Mouse (Mus musculus): ENCODE measurements at regions not wholly inside any gene's neighbourhood (a gene's known extent, or its start where the extent isn't known, plus 50 kb on each side); places are given as distances from the start of the nearest gene placed in this dataset.

DNA sequence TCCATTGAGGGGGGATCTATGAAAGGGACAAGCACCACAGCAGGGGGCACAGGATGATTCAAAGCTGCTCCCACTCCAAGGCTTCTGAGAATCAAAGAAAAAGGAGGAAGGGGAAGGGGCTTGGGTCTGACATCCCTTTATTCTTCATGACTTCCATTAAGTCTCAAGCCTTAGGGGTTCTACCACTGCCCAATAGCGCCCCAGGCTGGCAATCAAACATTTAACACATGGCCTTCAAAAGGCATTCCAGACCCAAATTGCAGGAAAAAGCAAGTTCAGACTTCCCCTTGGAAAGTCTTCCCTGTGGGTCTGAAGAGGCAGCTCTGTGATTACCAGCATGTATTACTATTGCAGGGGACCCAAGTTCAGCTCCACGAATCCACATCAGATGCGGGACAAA lies 377.2 kb downstream of the Lpin1 start:
- Histone ChIP-seq H3K4me2 (ENCODE audit: low read length) (no peak overlapping the region), H3K27ac (replicated peaks in 1 of 2; ENCODE audit: control insufficient read depth in 1 of 2, insufficient read depth in 1 of 2, low read depth in 2 of 2, low read length in 2 of 2) (no peak overlapping the region), H3K9ac (ENCODE audit: low read length) (no peak overlapping the region), H3K4me1 (ENCODE audit: control insufficient read depth in 2 of 2, insufficient read depth in 2 of 2, low read length in 2 of 2) (peaks cover 0 to 6% of the 10 kb centered on the region in 2 experiments; a peak in 1 of 4 replicates), H3K9me3 (ENCODE audit: control insufficient read depth, low read length) (no peaks in the 10 kb centered on the region), H3K36me3 (ENCODE audit: control insufficient read depth, insufficient read depth, low read length) (no peaks in the 10 kb centered on the region), H3K27me3 (ENCODE audit: control insufficient read depth, insufficient read depth, low read length) (no peaks in the 10 kb centered on the region), H3K4me3 (ENCODE audit: control insufficient read depth in 1 of 2, insufficient read depth in 1 of 2, low read depth in 1 of 2, low read length in 2 of 2) (no peak overlapping the region)
- no peak for ATAC-seq (ENCODE audit: insufficient number of reproducible peaks, insufficient read depth, low FRiP score, low read depth)
- 92% methylated on average over 3 of the region's 3 CpGs for WGBS

DNA sequence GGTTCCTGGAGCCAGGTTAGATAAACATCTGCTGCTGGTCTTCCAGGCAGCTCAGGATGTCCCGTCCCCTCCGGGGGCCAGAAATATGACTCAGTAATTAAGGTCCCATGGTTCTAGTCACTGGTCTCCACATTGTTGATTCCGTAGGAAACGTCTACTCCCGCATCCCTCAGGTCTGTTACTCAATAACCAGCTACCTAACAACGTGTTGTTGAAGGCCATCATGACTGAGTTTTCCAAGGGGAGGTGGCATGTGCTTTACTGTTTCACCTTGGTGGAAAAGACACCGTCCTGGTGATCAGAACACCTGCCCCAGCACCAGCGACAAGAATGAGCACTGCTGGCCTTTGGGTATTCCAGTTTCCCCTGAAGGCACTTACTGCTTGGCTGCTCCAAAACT lies 377.9 kb downstream of the Lpin1 start:
- Histone ChIP-seq H3K4me2 (ENCODE audit: low read length) (no peak overlapping the region), H3K9ac (ENCODE audit: low read length) (no peak overlapping the region), H3K27me3 (ENCODE audit: control insufficient read depth, insufficient read depth, low read length) (no peaks in the 10 kb centered on the region), H3K36me3 (ENCODE audit: control insufficient read depth, insufficient read depth, low read length) (no peaks in the 10 kb centered on the region), H3K27ac (replicated peaks in 1 of 2; ENCODE audit: control insufficient read depth in 1 of 2, insufficient read depth in 1 of 2, low read depth in 2 of 2, low read length in 2 of 2) (no peak overlapping the region), H3K4me1 (ENCODE audit: control insufficient read depth in 2 of 2, insufficient read depth in 2 of 2, low read length in 2 of 2) (peaks cover 0 to 6% of the 10 kb centered on the region in 2 experiments; a peak in 2 of 4 replicates), H3K4me3 (ENCODE audit: control insufficient read depth in 1 of 2, insufficient read depth in 1 of 2, low read depth in 1 of 2, low read length in 2 of 2) (no peak overlapping the region), H3K9me3 (ENCODE audit: control insufficient read depth, low read length) (no peaks in the 10 kb centered on the region)
- no peak for ATAC-seq (ENCODE audit: insufficient number of reproducible peaks, insufficient read depth, low FRiP score, low read depth)
- WGBS = 89% methylated on average over 8 of the region's 8 CpGs

DNA sequence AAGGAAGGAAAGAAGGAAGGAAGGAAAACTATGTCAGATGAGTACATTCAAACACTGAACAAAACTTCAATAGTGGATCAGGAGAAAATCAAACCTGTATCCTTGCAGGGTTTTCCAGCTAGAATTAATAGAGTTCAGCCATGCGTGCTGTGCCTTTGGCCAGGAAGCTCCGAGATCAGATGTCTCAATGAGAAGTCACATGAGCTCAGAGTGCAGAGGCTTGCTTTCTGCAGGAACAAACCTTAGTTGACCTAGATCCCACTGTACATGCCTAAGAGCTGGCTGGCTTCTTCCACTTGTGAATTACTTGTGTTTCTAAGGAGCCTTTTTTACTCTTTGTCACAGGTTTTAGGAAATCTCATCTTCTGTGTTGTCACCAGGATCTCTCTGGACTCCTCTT lies 378.7 kb downstream of the Lpin1 start:
- no peaks in the 10 kb centered on the region for H3K27me3 ChIP-seq (ENCODE audit: control insufficient read depth, insufficient read depth, low read length)
- 49% methylated on average over 2 of the region's 2 CpGs for WGBS
- no peak overlapping the region for H3K27ac ChIP-seq (replicated peaks in 1 of 2; ENCODE audit: control insufficient read depth in 1 of 2, insufficient read depth in 1 of 2, low read depth in 2 of 2, low read length in 2 of 2)
- H3K4me2 ChIP-seq (ENCODE audit: low read length) = no peak overlapping the region
- no peaks in the 10 kb centered on the region for H3K9me3 ChIP-seq (ENCODE audit: control insufficient read depth, low read length)
- no peak for ATAC-seq (ENCODE audit: insufficient number of reproducible peaks, insufficient read depth, low FRiP score, low read depth)
- peaks cover 2 to 3% of the 10 kb centered on the region in 2 experiments; a peak in 2 of 4 replicates for H3K4me1 ChIP-seq (ENCODE audit: control insufficient read depth in 2 of 2, insufficient read depth in 2 of 2, low read length in 2 of 2)
- no peaks in the 10 kb centered on the region for H3K36me3 ChIP-seq (ENCODE audit: control insufficient read depth, insufficient read depth, low read length)
- no peak overlapping the region for H3K4me3 ChIP-seq (ENCODE audit: control insufficient read depth in 1 of 2, insufficient read depth in 1 of 2, low read depth in 1 of 2, low read length in 2 of 2)
- H3K9ac ChIP-seq (ENCODE audit: low read length) = no peak overlapping the region

DNA sequence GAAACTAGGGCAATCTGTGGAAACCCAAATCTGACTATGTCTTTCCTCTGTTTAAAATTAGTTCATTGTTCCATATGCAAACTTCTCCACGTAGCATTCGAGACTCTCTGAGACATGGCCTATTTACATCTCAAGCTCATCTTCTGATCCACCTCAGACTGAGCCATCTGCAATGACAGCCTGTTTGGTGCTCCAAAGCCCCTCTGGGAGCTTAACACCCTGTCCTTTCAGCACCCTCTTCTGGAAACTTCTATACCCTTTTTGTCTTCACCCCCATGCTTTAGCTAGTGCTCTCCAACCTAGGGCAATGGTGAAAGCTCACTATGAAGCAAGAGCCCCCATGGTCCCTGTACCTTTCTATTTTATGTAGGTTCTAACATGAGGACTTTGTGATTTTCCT lies 379.7 kb downstream of the Lpin1 start:
- H3K27me3 ChIP-seq (ENCODE audit: control insufficient read depth, insufficient read depth, low read length) = no peaks in the 10 kb centered on the region
- H3K9me3 ChIP-seq (ENCODE audit: control insufficient read depth, low read length) = no peaks in the 10 kb centered on the region
- WGBS = 61% methylated on average over 2 of the region's 2 CpGs
- no peaks in the 10 kb centered on the region for H3K36me3 ChIP-seq (ENCODE audit: control insufficient read depth, insufficient read depth, low read length)
- H3K4me2 ChIP-seq (ENCODE audit: low read length) = no peak overlapping the region
- no peak for ATAC-seq (ENCODE audit: insufficient number of reproducible peaks, insufficient read depth, low FRiP score, low read depth)
- H3K4me3 ChIP-seq (ENCODE audit: control insufficient read depth in 1 of 2, insufficient read depth in 1 of 2, low read depth in 1 of 2, low read length in 2 of 2) = no peak overlapping the region
- no peak overlapping the region for H3K9ac ChIP-seq (ENCODE audit: low read length)
- H3K27ac ChIP-seq (replicated peaks in 1 of 2; ENCODE audit: control insufficient read depth in 1 of 2, insufficient read depth in 1 of 2, low read depth in 2 of 2, low read length in 2 of 2) = no peak overlapping the region
- H3K4me1 ChIP-seq (ENCODE audit: control insufficient read depth in 2 of 2, insufficient read depth in 2 of 2, low read length in 2 of 2) = peaks cover 2% of the 10 kb centered on the region in 2 experiments; a peak in 2 of 4 replicates

DNA sequence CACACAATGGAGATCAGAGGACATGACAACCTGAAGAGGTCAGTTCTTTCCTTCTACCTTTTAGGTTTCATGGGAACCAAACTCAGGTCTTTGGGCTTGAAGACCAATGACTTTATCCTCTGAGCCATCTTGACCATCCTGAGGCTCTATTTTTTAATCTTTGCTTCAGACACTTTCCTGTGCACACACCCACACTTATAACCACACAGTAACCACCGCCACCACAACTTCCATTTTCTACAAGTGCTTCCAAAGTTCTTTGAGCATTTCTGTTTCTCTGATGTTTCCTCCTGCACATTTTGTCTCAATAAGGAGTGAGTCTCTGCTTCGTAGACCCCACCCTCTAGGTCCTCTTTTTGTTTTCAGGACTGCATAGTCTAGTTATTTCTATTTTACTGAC lies 385.3 kb downstream of the Lpin1 start:
- no peak overlapping the region for H3K27ac ChIP-seq (replicated peaks in 1 of 2; ENCODE audit: control insufficient read depth in 1 of 2, insufficient read depth in 1 of 2, low read depth in 2 of 2, low read length in 2 of 2)
- H3K36me3 ChIP-seq (ENCODE audit: control insufficient read depth, insufficient read depth, low read length) = no peaks in the 10 kb centered on the region
- no peak for ATAC-seq (ENCODE audit: insufficient number of reproducible peaks, insufficient read depth, low FRiP score, low read depth)
- no peak overlapping the region for H3K4me2 ChIP-seq (ENCODE audit: low read length)
- H3K9ac ChIP-seq (ENCODE audit: low read length) = no peak overlapping the region
- H3K27me3 ChIP-seq (ENCODE audit: control insufficient read depth, insufficient read depth, low read length) = no peaks in the 10 kb centered on the region
- H3K9me3 ChIP-seq (ENCODE audit: control insufficient read depth, low read length) = no peaks in the 10 kb centered on the region
- WGBS = 85% methylated on average over 2 of the region's 2 CpGs
- H3K4me1 ChIP-seq (ENCODE audit: control insufficient read depth in 2 of 2, insufficient read depth in 2 of 2, low read length in 2 of 2) = peaks cover 9 to 25% of the 10 kb centered on the region in 2 experiments
- no peak overlapping the region for H3K4me3 ChIP-seq (ENCODE audit: control insufficient read depth in 1 of 2, insufficient read depth in 1 of 2, low read depth in 1 of 2, low read length in 2 of 2)

DNA sequence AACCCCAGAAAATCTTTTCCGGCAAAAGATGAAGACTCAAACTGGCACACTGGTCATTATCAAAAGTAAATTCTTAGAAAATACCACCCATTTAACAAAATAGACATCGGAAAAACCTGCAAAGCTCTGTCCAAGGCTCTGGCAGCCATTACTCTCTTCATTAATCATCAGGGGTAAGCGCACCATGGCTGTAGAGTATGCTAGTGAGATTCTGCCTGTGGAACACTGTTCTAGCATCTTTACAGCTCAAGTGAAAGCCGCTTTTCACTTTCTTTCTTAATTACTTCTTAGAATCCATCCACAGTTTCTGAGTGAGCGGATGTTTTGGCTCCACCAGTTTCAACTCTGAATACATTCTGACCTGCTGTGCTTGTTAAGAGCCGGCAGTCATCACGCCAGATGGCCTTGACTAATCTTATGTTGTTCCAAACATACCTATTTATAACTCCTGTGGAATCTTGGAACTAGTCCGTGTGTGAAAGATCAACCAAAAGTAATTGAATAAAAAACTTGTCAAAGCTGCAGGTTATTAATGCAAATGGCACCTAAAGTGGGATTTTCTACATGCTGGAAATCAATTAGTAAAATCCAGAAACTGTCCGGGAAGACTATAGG lies 387.8 kb downstream of the Lpin1 start:
- Histone ChIP-seq H3K4me2 (ENCODE audit: low read length) (peak overlapping the region; percentile 12), H3K27ac (replicated peaks in 1 of 2; ENCODE audit: control insufficient read depth in 1 of 2, insufficient read depth in 1 of 2, low read depth in 2 of 2, low read length in 2 of 2) (peak overlapping the region; percentile 39 to 60; a peak in 3 of 4 replicates), H3K4me1 (ENCODE audit: control insufficient read depth in 2 of 2, insufficient read depth in 2 of 2, low read length in 2 of 2) (peaks cover 9 to 29% of the 10 kb centered on the region in 2 experiments), H3K36me3 (ENCODE audit: control insufficient read depth, insufficient read depth, low read length) (no peaks in the 10 kb centered on the region), H3K27me3 (ENCODE audit: control insufficient read depth, insufficient read depth, low read length) (no peaks in the 10 kb centered on the region), H3K4me3 (ENCODE audit: control insufficient read depth in 1 of 2, insufficient read depth in 1 of 2, low read depth in 1 of 2, low read length in 2 of 2) (no peak overlapping the region), H3K9me3 (ENCODE audit: control insufficient read depth, low read length) (no peaks in the 10 kb centered on the region), H3K9ac (ENCODE audit: low read length) (no peak overlapping the region)
- 43% methylated on average over 9 of the region's 9 CpGs for WGBS
- ATAC-seq (ENCODE audit: insufficient number of reproducible peaks, insufficient read depth, low FRiP score, low read depth) = no peak

DNA sequence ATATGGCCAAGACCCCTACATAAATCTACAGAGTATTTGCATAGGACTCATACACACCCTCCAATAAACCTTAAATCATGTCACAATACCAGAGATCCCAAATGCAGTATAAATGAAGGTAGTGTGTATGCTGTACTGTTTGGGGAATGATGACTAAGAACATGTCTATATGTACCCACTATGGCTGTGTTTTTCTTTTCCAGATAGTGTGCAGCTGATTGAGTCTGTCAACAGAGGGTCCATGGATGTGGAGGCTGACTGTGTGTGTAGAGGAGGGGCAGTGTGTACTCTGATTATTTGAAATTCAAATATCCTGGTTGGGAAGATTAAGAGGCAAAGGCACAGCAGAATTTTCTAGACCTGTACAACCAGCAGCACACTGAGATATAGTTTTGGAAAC lies 388.6 kb downstream of the Lpin1 start:
- H3K4me3 ChIP-seq (ENCODE audit: control insufficient read depth in 1 of 2, insufficient read depth in 1 of 2, low read depth in 1 of 2, low read length in 2 of 2) = no peak overlapping the region
- H3K27me3 ChIP-seq (ENCODE audit: control insufficient read depth, insufficient read depth, low read length) = no peaks in the 10 kb centered on the region
- H3K4me2 ChIP-seq (ENCODE audit: low read length) = no peak overlapping the region
- H3K9me3 ChIP-seq (ENCODE audit: control insufficient read depth, low read length) = no peaks in the 10 kb centered on the region
- no peak overlapping the region for H3K9ac ChIP-seq (ENCODE audit: low read length)
- peak overlapping the region in 1 of 2 experiments; percentile 60; a peak in 1 of 4 replicates for H3K27ac ChIP-seq (replicated peaks in 1 of 2; ENCODE audit: control insufficient read depth in 1 of 2, insufficient read depth in 1 of 2, low read depth in 2 of 2, low read length in 2 of 2)
- no peaks in the 10 kb centered on the region for H3K36me3 ChIP-seq (ENCODE audit: control insufficient read depth, insufficient read depth, low read length)
- peaks cover 7 to 29% of the 10 kb centered on the region in 2 experiments; a peak in 3 of 4 replicates for H3K4me1 ChIP-seq (ENCODE audit: control insufficient read depth in 2 of 2, insufficient read depth in 2 of 2, low read length in 2 of 2)
- ATAC-seq (ENCODE audit: insufficient number of reproducible peaks, insufficient read depth, low FRiP score, low read depth) = no peak

DNA sequence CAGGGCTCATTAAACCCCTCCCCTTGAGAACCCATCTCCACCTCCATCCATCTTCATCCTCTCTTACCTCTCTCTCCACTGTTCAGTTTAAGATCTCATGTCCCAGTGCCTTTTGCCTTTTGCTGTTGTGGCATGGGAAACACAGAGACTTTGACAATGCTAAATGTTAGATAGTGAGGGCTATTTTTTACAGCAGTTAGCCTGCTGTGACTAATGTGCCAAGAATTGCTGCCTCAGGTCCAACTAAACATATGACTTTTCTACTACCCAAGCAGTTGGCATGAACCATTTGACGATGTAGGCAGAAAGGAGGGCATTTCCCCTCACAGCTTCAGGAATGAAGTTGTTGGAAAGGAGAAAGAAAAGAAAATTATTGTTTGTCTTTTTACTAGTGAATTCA lies 389.6 kb downstream of the Lpin1 start:
- H3K27ac ChIP-seq (replicated peaks in 1 of 2; ENCODE audit: control insufficient read depth in 1 of 2, insufficient read depth in 1 of 2, low read depth in 2 of 2, low read length in 2 of 2) = no peak overlapping the region
- H3K4me1 ChIP-seq (ENCODE audit: control insufficient read depth in 2 of 2, insufficient read depth in 2 of 2, low read length in 2 of 2) = peaks cover 7 to 29% of the 10 kb centered on the region in 2 experiments; a peak in 3 of 4 replicates
- no peaks in the 10 kb centered on the region for H3K27me3 ChIP-seq (ENCODE audit: control insufficient read depth, insufficient read depth, low read length)
- 39% methylated on average over 1 of the region's 1 CpGs for WGBS
- no peak for ATAC-seq (ENCODE audit: insufficient number of reproducible peaks, insufficient read depth, low FRiP score, low read depth)
- H3K9me3 ChIP-seq (ENCODE audit: control insufficient read depth, low read length) = no peaks in the 10 kb centered on the region
- no peaks in the 10 kb centered on the region for H3K36me3 ChIP-seq (ENCODE audit: control insufficient read depth, insufficient read depth, low read length)
- no peak overlapping the region for H3K9ac ChIP-seq (ENCODE audit: low read length)
- no peak overlapping the region for H3K4me3 ChIP-seq (ENCODE audit: control insufficient read depth in 1 of 2, insufficient read depth in 1 of 2, low read depth in 1 of 2, low read length in 2 of 2)
- H3K4me2 ChIP-seq (ENCODE audit: low read length) = no peak overlapping the region
